Mouse (Mus musculus) kidney, adult 11 months (tissue): ENCODE data around the gene Dnajb5.
"Not testable (repeated sequence)": the region's sequence is repeated elsewhere in the genome, so short reads cannot be mapped to it uniquely, and the experiment has no call there.

ENCODE experiments used
- DNase-seq: peaks from one replicate; pipeline ENCODE4 v3.0.0; 2022

The Dnajb5 gene

GRCm38 (mm10) chr4:42978062-42978461 is 28.4 kb downstream of the Dnajb5 start:
- no peak for DNase-seq

- not testable (repeated sequence) for DNase-seq
These were observed 30.9 kb downstream of the Dnajb5 start for GRCm38 (mm10) chr4:42980467-42980866.

- no peak for DNase-seq
These were observed 38.7 kb downstream of the Dnajb5 start for GRCm38 (mm10) chr4:42988296-42988695.

GRCm38 (mm10) chr4:42998022-42998421 is 48.4 kb downstream of the Dnajb5 start:
- no peak for DNase-seq

- peak; percentile 82 for DNase-seq
These were observed 50.0 kb downstream of the Dnajb5 start for GRCm38 (mm10) chr4:42999451-43000140.

- DNase-seq: peak; percentile 99
These were observed 50.8 kb downstream of the Dnajb5 start, which contains the start of gene Vcp for GRCm38 (mm10) chr4:43000141-43000986. TSS of gene Vcp (minus strand) at chr4:43000507.

GRCm38 (mm10) chr4:43001272-43001671 is 51.7 kb downstream of the Dnajb5 start:
- DNase-seq: no peak

- DNase-seq: no peak
These were observed 53.3 kb downstream of the Dnajb5 start for GRCm38 (mm10) chr4:43002756-43003439.

GRCm38 (mm10) chr4:43004951-43005350 is 55.3 kb downstream of the Dnajb5 start:
- no peak for DNase-seq

- DNase-seq: peak; percentile 32
These were observed 56.2 kb downstream of the Dnajb5 start for GRCm38 (mm10) chr4:43005765-43006164.
